Mouse (Mus musculus): ENCODE measurements around the gene Cyp2c54. TPM values are rescaled to one million over a fixed set of nuclear protein-coding genes. Genes with fewer than 3 reads are reported as not detected.

Cyp2c54 gene
- total RNA-seq (2023) = not detected

GRCm38 (mm10) chr19:40073701-40074100 is at the start of gene Cyp2c54:
TSS of gene Cyp2c54 (minus strand) at chr19:40073827.

GRCm38 (mm10) chr19:40089421-40089820 is 15.8 kb upstream of the Cyp2c54 start, which contains the start of gene Cyp2c50:
TSS of gene Cyp2c50 (plus strand) at chr19:40089688.

DNA sequence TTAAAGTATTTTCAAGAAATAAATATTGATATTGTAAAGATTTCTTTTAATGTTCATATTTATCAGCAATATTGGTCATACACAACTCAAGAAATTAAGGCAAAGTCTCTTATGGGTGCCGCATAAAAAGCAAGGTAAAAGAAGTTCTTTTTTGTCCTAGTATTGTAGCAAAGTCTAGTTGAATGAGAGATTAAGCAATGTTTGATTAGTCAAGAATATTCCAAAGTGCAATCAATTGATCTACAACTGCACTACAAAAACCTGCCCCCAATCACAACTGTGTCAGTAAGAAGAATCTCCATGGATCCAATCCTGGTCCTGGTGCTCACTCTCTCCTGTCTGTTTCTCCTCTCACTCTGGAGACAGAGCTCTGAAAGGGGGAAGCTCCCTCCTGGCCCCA is 81.5 kb downstream of the Cyp2c54 start, which contains the start of gene Cyp2c37:
Gene Cyp2c37, plus strand, starts transcription at position 285 of the 400 bp plus-strand sequence.

Other genes starting within 250 kb of the Cyp2c54 start
- not detected for gene Cyp2c69, start 187.0 kb downstream of the Cyp2c54 start, total RNA-seq (2023)
- gene Cyp2c37, start 81.4 kb downstream of the Cyp2c54 start, total RNA-seq (2023) = not detected
- not detected for gene Cyp2c50, start 15.9 kb upstream of the Cyp2c54 start, total RNA-seq (2023)
- not detected for gene Cyp2c70, start 113.5 kb upstream of the Cyp2c54 start, total RNA-seq (2023)
- 206 TPM for gene Pdlim1, start 198.0 kb upstream of the Cyp2c54 start, total RNA-seq (2023)